Mouse (Mus musculus) ovary, postnatal 14 days (tissue): ENCODE measurements at regions not wholly inside any gene's neighbourhood (a gene's known extent, or its start where the extent isn't known, plus 50 kb on each side); places are given as distances from the start of the nearest gene placed in this dataset.
A peak's percentile ranks its signal among the peaks of the same experiment; 100 is the strongest.

Source experiments
- DNase-seq: peaks from one replicate; pipeline ENCODE4 v3.0.0; 2022; ENCODE audit warnings: low spot score

GRCm38 (mm10) chr17:65193341-65193740 lies 347.2 kb downstream of the Tmem232 start:
- DNase-seq, result no peak

GRCm38 (mm10) chr17:65192432-65193059 lies 348.0 kb downstream of the Tmem232 start:
- DNase-seq, result no peak

DNA sequence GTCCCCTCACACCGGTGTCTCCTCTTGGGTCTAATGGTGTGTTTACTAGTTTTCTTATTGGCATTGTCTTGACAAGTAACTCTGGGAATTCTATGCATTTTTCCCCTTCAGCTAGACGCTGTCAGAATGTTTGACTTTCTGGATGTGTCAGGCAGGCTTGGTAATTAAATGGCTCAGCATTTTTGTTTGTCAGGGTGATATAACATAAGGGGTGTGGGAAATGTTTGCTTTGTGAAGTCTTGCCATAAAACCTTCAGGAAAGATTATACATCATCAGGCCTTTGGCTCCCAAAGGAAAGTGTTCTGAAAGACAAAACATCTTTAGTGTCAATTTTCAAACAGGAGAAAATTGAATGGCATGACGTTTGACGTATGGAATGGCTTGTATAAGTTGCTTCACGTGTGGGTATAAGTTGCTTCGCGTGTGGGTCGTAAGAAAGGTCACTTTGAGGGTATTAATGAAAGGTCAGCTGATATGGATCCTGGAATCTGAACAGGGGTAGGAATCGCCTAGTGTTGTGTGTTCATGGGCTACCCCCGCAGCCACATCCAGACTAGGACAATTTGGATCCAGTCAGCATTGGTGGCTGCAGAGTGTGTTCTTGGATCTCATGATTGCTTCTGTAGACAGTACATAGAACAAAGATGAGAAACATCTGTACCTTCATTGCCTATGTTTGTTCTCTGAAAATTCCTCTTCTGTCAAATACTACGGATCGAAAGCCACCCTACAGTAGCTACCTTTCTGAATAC lies 349.6 kb downstream of the Tmem232 start:
- DNase-seq, result no peak

- DNase-seq, result no peak
Measured at GRCm38 (mm10) chr17:65181164-65181563, 345.3 kb upstream of the 4930583I09Rik start.

DNA sequence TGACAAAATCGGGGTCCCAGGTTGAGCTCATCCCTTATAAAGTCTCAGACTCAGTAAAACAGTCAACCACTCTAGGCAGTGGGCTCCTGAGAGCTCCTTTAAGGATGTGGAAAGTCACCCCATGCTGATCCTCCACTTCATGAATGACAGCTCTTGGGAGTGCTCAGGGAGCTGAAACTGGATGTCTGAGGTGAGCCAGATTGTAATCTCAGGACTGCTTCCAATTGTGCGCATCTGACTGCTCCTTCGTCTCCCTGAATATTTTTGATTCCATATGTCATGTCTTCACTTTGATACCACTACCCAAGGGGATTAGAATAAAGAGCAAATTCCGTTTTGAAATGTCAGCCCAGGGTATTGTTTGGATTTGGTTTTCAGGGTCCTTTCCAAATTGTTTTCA lies 339.9 kb upstream of the 4930583I09Rik start:
- DNase-seq, result no peak

DNA sequence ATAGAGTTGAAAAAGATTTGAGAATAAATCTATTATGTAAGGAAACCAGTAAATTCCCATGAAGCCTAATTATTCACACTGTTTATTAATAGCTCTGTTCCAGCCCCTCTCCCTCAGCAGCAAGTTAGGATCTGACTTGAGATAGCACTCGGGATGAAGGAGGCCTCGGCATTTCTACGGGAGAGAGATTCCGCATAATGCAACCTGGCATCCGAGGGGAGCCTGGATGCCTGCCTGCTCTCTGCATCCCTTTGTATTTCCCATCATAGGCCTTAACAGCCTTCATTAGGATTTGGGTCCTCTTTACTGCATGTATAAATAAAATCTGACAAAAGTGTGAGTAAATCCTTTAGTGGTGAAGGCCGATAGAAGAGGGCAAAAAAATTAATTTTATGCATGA lies 338.2 kb upstream of the 4930583I09Rik start:
- DNase-seq, result no peak

GRCm38 (mm10) chr17:65173236-65173635 lies 337.4 kb upstream of the 4930583I09Rik start:
- DNase-seq, result no peak

- no peak for DNase-seq
Measured at GRCm38 (mm10) chr17:65170691-65171090, 334.8 kb upstream of the 4930583I09Rik start.

GRCm38 (mm10) chr17:65169981-65170617 lies 334.2 kb upstream of the 4930583I09Rik start:
- no peak for DNase-seq

DNA sequence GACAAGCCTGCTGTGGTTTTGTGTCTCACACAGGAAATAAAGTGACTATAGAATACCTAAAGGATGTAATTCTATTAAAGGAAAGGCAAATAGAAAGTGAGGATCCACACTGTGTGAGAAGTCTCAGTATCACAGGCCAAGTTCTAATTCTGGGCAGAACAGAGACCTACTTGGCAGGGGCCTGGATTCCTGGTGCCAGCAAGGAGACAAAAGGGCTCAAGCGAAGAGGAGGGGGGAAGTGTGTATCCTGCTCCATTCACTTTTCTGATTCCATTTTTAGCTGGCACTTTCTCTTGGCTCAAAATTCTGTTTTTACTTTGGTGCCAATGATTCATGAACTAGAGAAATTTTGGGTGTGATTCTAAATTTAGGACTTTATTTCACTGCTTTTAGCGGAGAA lies 310.5 kb upstream of the 4930583I09Rik start:
- DNase-seq, result no peak

GRCm38 (mm10) chr17:65114651-65115050 lies 278.8 kb upstream of the 4930583I09Rik start:
- DNase-seq, result no peak

DNA sequence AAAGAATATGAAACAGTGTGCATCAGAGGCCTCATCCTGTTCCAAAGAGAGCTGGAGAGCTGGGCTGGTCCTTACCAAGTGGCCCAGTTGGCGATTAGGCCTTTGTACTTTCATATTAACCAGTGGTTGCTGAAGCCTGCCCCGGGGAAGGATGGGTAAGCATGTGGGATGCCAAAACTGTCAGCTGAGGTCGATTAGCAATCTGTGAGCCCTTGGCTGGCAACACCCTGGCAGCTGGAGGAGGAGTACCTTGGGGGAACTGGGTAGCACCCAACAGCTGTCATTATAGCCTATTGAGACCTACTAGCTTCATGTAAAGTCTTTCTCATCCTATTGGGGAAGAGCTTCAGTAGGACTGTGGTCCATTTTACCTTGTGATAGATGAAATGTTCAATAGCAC lies 277.2 kb upstream of the 4930583I09Rik start:
- DNase-seq, result no peak

DNA sequence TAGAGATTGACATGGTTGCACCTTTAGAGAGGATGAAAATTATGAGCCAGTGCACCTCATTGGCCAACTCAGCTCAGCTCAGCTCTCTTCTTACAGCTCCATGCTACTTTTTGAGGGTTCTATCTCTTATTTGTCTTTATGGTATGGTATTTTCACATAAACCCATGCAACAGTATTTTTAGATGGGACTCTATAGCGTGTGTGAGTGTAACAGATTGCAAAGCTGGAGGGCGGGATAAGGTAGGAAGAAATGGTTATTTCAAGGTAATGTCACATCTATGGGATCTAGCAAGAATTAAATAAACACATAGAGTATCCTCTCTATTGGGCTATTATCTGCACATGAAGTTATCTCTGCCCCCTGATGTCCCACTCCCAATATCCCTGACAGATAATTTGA lies 269.8 kb upstream of the 4930583I09Rik start:
- no peak for DNase-seq

DNA sequence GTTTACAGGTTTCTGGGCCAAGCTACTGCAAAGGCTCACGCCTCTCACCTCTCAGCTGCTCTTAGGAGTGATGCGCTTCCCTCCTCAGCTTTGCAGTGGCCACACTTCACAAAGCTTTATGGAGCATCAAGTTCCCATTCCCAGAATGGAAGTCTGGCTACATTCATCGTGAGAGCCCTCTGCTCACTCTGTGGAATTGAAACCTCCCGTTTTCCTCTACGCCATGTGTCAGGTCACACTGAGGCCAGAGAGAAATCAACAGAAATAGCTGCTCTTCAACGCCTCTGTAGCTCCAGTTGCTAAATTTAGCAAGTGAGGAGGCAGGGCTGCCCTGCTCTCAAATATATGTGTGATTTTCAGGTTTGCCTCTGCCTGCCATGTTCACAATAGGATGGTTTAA lies 265.3 kb upstream of the 4930583I09Rik start:
- DNase-seq, result no peak

- DNase-seq, result no peak
Measured at GRCm38 (mm10) chr17:65082249-65082648, 246.4 kb upstream of the 4930583I09Rik start.

DNA sequence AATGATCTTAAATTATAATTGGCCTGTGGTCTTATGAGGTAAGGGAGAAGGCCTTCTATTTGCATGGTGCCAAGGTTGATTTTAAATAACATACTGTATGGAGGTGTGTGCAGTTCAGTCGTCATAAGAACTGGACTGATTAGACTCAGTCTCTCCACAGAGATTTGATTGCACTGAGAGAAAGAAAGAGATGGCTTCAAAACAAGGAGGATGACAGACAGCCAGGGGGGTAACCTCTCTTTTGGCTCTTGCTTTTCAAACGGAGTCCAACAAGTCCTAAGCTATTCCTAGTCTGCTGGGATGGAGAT lies 245.9 kb upstream of the 4930583I09Rik start:
- no peak for DNase-seq

- no peak for DNase-seq
Measured at GRCm38 (mm10) chr17:65081072-65081778, 245.4 kb upstream of the 4930583I09Rik start.

GRCm38 (mm10) chr17:65074878-65075277 lies 239.0 kb upstream of the 4930583I09Rik start:
- no peak for DNase-seq

DNA sequence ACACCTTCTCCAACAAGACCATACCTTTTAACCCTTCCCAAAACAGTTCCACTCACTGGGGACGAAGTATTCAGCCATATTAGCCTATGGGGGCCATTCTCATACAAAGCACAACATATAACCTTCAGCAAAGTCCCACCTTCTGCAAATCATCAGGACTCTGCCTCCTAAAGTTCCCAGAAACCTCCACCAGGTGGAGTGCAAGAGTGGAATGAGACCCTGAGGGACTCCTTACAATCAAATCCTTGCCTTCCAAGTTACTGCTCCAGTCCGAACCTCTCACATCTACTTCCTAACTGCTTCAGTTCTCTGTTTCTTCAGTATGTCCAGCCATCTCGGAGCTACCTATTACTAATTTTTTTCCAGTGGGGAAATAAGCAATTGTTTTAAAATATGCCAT lies 235.2 kb upstream of the 4930583I09Rik start:
- DNase-seq, result peak; percentile 25

DNA sequence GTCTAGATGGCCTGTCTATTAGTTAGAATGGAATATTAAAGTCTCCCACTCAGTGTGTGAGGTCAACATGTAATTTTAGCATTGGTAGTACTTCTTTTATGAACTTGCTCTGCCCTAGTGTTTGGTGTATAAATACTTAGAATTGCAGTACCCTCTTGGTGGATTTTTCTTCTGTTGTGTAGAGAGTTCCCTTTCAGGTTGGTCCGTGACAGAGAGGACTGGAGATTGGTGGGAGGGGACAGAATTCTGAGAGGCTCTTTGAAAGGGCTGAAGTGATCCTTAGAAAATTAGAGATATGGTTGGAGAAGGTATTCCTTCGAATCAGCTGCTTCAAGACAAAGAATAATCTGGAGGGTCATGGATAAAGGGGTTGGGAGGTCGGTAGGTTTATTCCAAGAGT lies 230.3 kb upstream of the 4930583I09Rik start:
- no peak for DNase-seq

- DNase-seq, result no peak
Measured at GRCm38 (mm10) chr17:65056059-65056458, 220.2 kb upstream of the 4930583I09Rik start.

DNA sequence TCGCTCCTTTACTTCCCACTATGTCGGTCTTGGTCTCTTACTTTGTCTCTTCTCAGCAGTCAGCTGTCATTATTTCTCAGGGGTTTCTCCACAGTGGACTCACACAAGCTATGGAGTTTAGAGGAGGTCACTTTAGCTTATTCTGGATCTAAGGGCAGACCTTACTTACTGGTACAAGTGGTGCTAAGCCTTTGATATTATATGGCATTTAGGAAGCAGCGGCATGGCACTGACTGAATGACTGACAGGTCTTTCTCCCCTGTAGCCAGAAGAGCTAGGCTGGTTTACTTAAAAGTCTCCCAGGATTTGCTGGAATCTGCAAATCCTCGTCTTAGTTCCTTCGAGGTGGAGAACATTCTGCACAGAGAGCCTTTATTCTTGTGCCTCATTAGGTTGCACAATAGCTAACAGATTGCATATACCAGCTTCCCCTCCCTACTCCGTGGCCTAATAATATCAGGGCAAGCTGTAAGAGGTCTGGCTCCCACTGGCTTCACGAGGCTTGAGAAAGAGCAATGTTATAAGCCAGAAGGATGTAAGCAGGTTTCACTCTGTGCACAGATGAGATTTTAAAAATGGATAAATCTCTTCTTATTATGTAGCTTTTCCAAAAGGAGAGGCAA lies 214.1 kb upstream of the 4930583I09Rik start:
- DNase-seq, result no peak
